Mouse (Mus musculus): ENCODE data around the gene Med12l. TPM values are rescaled to one million over a fixed set of nuclear protein-coding genes. Genes with fewer than 3 reads are reported as not detected.

The Med12l gene
- polyA plus RNA-seq, 1 experiment from 2014 or later = 2.4 TPM

- H3K9ac ChIP-seq = no peak overlapping the region
- no peak for ATAC-seq (replicated peaks; ENCODE audit: low FRiP score)
- H3K4me3 ChIP-seq (replicated peaks) = no peak overlapping the region
- no peaks in the 10 kb centered on the region for H3K9me3 ChIP-seq (replicated peaks)
- peaks cover 10% of the 10 kb centered on the region for H3K4me1 ChIP-seq
- 0 out of 2 replicates have a peak, but pooled peaks cover 6% of the 10 kb centered on the region for H3K36me3 ChIP-seq
- WGBS = 71% methylated on average over 11 of the region's 11 CpGs
- H3K27ac ChIP-seq = no peak overlapping the region
- H3K27me3 ChIP-seq = no peaks in the 10 kb centered on the region
- no peak overlapping the region for H3K4me2 ChIP-seq
These were observed 336.2 kb downstream of the Med12l start for GRCm38 (mm10) chr3:59341647-59342427.

GRCm38 (mm10) chr3:59343026-59343425 lies 337.4 kb downstream of the Med12l start:
- H3K4me1 ChIP-seq = peaks cover 10% of the 10 kb centered on the region
- no peaks in the 10 kb centered on the region for H3K9me3 ChIP-seq (replicated peaks)
- WGBS = 55% methylated on average over 4 of the region's 4 CpGs
- H3K9ac ChIP-seq = no peak overlapping the region
- ATAC-seq (replicated peaks; ENCODE audit: low FRiP score) = 0 out of 2 replicates have a peak, but pooled peaks have one; percentile 27
- H3K27ac ChIP-seq = no peak overlapping the region
- H3K36me3 ChIP-seq = 0 out of 2 replicates have a peak, but pooled peaks cover 6% of the 10 kb centered on the region
- H3K4me3 ChIP-seq (replicated peaks) = peak overlapping the region; percentile 80
- no peaks in the 10 kb centered on the region for H3K27me3 ChIP-seq
- H3K4me2 ChIP-seq = peak overlapping the region; percentile 64

GRCm38 (mm10) chr3:59344065-59344905 lies 338.7 kb downstream of the Med12l start, which contains the start of gene Igsf10:
Gene Igsf10 (minus strand): TSS chr3:59344394.
- 5% methylated on average over 23 of the region's 23 CpGs for WGBS
- peak within 1 kb of the TSS; percentile 78 for H3K27ac ChIP-seq
- peak within 1 kb of the TSS; percentile 80 for H3K4me3 ChIP-seq (replicated peaks)
- H3K9me3 ChIP-seq (replicated peaks) = no peaks in the 10 kb centered on the region
- peaks cover 10% of the 10 kb centered on the region for H3K4me1 ChIP-seq
- H3K36me3 ChIP-seq = 0 out of 2 replicates have a peak, but pooled peaks cover 5% of the 10 kb centered on the region
- no peaks in the 10 kb centered on the region for H3K27me3 ChIP-seq
- H3K4me2 ChIP-seq = peak within 1 kb of the TSS; percentile 64
- peak; percentile 98 for ATAC-seq (replicated peaks; ENCODE audit: low FRiP score)
- peak within 1 kb of the TSS; percentile 59 for H3K9ac ChIP-seq

DNA sequence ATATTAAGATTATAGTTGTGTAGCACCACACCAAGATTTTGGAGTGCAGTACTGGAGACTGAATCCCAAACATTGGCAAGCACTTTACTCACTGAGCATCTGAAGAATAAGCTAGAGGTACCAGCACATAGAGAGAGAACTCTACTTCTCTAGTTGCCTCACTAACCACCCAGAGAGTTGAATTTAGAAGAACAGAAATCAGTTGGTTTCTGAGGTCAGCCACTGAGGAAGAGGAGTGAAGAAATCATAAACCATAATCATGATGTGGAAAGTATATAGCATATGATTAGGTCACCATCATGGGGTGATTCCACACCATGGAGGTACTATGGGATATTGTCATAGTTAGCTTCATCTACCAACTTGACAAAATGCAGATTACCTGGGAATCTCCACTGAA lies 346.1 kb downstream of the Med12l start:
- Histone ChIP-seq H3K36me3 (no peaks in the 10 kb centered on the region), H3K4me2 (no peak overlapping the region), H3K4me1 (no peaks in the 10 kb centered on the region), H3K9ac (no peak overlapping the region), H3K4me3 (replicated peaks) (no peak overlapping the region), H3K27me3 (no peaks in the 10 kb centered on the region), H3K27ac (no peak overlapping the region), H3K9me3 (replicated peaks) (no peaks in the 10 kb centered on the region)
- no peak for ATAC-seq (replicated peaks; ENCODE audit: low FRiP score)

DNA sequence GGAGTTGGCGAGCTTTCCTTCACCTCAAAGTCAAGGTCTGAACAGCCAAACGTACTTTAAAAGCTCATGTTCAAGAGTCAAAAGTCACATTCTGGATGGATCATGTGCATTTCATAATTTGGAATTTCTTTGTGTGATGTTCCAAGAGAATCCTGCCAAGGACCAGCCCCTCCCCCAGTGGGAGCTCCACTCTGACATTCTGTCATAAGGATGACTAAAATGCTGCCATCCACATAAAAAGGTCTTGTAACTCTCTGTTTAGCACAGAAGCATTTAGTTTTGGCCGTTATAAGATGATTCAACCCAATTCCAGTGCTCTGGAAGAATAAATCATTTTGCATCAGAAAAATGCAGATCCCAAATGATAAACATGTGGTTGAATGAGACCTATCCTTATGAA lies 348.5 kb downstream of the Med12l start:
- Histone ChIP-seq H3K4me2 (no peak overlapping the region), H3K36me3 (no peaks in the 10 kb centered on the region), H3K4me1 (no peaks in the 10 kb centered on the region), H3K9ac (no peak overlapping the region), H3K27me3 (no peaks in the 10 kb centered on the region), H3K27ac (no peak overlapping the region), H3K4me3 (replicated peaks) (no peak overlapping the region), H3K9me3 (replicated peaks) (no peaks in the 10 kb centered on the region)
- no peak for ATAC-seq (replicated peaks; ENCODE audit: low FRiP score)
- WGBS = 77% methylated on average over 3 of the region's 3 CpGs

GRCm38 (mm10) chr3:59360102-59360501 lies 354.5 kb downstream of the Med12l start:
- Histone ChIP-seq H3K4me1 (no peaks in the 10 kb centered on the region), H3K4me2 (no peak overlapping the region), H3K4me3 (replicated peaks) (no peak overlapping the region), H3K27me3 (no peaks in the 10 kb centered on the region), H3K9ac (no peak overlapping the region), H3K9me3 (replicated peaks) (no peaks in the 10 kb centered on the region), H3K36me3 (no peaks in the 10 kb centered on the region), H3K27ac (no peak overlapping the region)
- ATAC-seq (replicated peaks; ENCODE audit: low FRiP score) = no peak

GRCm38 (mm10) chr3:59361895-59362294 lies 356.3 kb downstream of the Med12l start:
- no peak for ATAC-seq (replicated peaks; ENCODE audit: low FRiP score)
- Histone ChIP-seq H3K9ac (no peak overlapping the region), H3K27me3 (no peaks in the 10 kb centered on the region), H3K4me1 (no peaks in the 10 kb centered on the region), H3K36me3 (no peaks in the 10 kb centered on the region), H3K4me3 (replicated peaks) (no peak overlapping the region), H3K9me3 (replicated peaks) (no peaks in the 10 kb centered on the region), H3K27ac (no peak overlapping the region), H3K4me2 (no peak overlapping the region)
- 95% methylated on average over 1 of the region's 1 CpGs for WGBS

Other genes with a start within 250 kb of the Med12l start
- gene Mindy4b-ps, start 183.5 kb upstream of the Med12l start, polyA plus RNA-seq (2015; fragmentation: Nextera tagmentation; extraction: Ambion mirVana) = not detected in 2 replicates
- gene Clrn1, start 120.5 kb upstream of the Med12l start, polyA plus RNA-seq (2015; fragmentation: Nextera tagmentation; extraction: Ambion mirVana) = 3.7 and 4.6 TPM in 2 replicates
- 1.0 and 1.5 TPM in 2 replicates for gene Gpr171, start 96.0 kb downstream of the Med12l start, polyA plus RNA-seq (2015; fragmentation: Nextera tagmentation; extraction: Ambion mirVana)
- 2.3 and 3.0 TPM in 2 replicates for gene P2ry14, start 147.8 kb downstream of the Med12l start, polyA plus RNA-seq (2015; fragmentation: Nextera tagmentation; extraction: Ambion mirVana)
- 0.31 TPM in 1 of 2 replicates, not detected in the other for gene Gpr87, start 189.3 kb downstream of the Med12l start, polyA plus RNA-seq (2015; fragmentation: Nextera tagmentation; extraction: Ambion mirVana)
- gene P2ry13, start 205.1 kb downstream of the Med12l start, polyA plus RNA-seq (2015; fragmentation: Nextera tagmentation; extraction: Ambion mirVana) = 0.63 and 0.73 TPM in 2 replicates